Mouse (Mus musculus): Measurements from ENCODE around the gene Adat1.
"Not testable (repeated sequence)": the region's sequence is repeated elsewhere in the genome, so short reads cannot be mapped to it uniquely, and the experiment has no call there.

The Adat1 gene

DNA sequence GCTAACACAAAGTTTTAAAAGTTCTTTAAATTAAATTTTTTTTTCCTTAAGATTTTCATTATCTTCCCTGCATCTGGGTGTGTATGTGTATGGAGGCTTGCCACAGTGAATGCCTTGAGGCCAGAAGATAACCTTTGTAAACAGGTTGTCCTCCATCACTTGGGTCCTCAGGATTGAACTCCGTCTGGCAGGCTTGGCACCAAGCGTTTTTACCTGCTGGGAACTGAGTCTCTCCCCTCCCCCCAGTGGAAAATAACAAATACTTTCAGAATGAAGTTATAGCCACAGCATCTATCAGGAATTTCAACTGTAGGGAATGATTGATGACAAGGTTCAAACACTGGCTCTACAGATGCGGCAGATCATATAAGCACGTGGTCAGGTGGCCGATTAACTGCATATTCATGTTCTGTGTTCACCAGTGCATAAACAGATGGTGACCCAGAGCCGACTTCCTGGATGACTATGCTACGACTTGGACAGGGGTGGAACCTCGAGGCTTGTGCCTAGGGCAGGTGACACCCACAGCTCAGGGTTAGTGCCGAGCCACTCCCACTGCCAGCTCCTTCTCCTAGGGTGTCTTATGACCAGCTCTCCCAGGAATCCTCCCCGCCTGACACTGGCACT, 52.5 kb downstream of the Adat1 start:
- DNase-seq (ENCODE audit: low read depth, low spot score), result no peak

DNA sequence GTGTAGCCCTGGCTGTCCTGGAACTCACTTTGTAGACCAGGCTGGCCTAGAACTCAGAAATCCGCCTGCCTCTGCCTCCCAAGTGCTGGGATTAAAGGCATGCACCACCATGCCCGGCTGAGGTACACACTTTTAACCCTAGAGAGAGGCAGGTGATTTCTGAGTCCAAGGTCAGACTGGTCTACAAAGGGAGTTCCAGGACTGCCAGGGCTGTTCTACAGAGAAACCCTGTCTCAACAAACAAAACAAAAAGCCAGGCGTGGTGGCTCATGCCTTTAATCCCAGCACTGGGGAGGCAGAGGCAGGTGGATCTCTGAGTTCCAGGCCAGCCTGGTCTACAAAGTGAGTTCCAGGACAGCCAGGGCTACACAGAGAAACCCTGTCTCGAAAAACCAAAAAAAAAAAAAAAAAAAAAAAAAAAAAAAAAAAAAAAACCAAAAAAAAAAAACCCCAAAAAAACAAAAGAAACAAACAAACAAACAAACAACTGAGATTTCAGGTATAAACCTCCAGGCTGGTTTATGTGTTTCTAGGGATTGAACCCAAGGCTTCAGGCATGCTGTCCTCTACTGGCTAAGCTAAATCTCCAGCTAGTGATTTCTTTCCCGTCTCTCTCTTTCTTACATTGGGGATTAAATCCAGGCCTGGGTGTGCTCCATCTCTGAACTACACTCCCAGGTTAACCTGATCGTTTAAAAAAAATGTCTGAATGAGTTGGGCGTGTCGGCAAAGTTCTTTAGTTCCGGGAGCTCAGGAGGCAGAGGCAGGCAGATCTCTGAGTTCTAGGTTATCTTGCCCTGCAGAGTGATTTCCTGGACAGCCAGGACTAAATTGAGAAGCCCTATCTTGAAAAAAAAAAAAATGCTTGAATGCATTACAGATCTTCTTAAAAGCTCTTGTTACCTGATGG, 53.8 kb downstream of the Adat1 start:
- not testable (repeated sequence) for DNase-seq (ENCODE audit: low read depth, low spot score)

DNA sequence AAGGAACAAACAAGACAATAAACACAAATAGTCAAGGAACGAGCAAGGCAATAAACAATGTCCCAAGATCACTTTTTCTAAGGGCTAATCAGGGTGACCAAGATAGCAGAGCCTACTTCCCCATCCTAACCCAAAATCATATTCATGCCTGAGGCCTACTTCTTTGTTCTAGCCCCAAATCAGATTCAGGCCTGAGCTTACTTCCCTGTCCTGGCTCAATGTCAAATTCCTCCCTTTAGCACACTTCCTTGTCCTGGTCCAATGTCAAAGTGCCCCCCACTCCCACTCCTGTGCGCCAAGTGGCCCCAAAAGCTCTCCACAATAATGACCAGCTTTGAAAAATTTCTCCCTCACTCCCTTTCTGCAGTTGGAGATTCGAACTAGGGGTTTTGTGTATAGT, 54.9 kb downstream of the Adat1 start:
- no peak for DNase-seq (ENCODE audit: low read depth, low spot score)

GRCm38 (mm10) chr8:111934201-111934600, 57.9 kb downstream of the Adat1 start:
- no peak for DNase-seq (ENCODE audit: low read depth, low spot score)

- peak; percentile 90 for DNase-seq (ENCODE audit: low read depth, low spot score)
Observed at GRCm38 (mm10) chr8:111933348-111934076, 58.6 kb downstream of the Adat1 start, which contains the start of gene Tmem231. Gene Tmem231 (minus strand): TSS chr8:111933881.

GRCm38 (mm10) chr8:111932580-111933336, 59.3 kb downstream of the Adat1 start:
- DNase-seq (ENCODE audit: low read depth, low spot score), result no peak

GRCm38 (mm10) chr8:111931721-111932120, 60.4 kb downstream of the Adat1 start:
- DNase-seq (ENCODE audit: low read depth, low spot score), result no peak

DNA sequence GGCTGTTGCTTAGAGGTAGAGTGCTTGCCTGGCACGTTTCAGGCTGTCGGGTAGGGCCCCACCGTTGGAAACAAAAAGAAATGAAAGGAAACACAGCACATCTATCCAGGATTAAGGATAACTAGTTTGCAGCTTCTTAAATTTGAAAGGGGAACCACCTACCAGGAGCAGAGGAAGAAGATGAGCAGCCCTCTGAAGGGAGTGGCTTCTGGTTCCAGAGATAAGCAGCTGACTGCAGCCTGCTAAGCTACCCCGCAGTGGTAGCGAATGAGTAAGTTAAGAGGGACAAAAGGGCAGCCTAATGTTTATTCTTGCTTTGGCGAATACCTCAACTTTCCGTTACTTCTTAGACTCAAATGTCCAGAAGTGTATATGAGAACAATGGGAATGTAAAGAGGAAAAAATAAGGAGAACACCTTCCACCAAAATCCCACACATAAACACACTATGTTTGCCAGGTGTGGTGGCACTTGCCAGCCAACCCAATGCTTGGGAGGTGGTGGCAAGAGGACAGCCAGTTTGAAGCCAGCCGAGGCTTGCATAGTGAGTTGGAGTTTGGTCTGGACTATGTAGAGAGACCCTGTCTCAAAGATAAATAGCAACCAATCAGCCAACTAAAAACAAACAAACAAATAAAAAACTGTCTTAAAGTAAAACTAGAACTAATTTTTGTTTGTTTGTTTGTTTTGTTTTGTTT, 62.3 kb downstream of the Adat1 start:
- DNase-seq (ENCODE audit: low read depth, low spot score), result no peak

GRCm38 (mm10) chr8:111924976-111925375, 67.1 kb downstream of the Adat1 start:
- DNase-seq (ENCODE audit: low read depth, low spot score), result no peak

DNA sequence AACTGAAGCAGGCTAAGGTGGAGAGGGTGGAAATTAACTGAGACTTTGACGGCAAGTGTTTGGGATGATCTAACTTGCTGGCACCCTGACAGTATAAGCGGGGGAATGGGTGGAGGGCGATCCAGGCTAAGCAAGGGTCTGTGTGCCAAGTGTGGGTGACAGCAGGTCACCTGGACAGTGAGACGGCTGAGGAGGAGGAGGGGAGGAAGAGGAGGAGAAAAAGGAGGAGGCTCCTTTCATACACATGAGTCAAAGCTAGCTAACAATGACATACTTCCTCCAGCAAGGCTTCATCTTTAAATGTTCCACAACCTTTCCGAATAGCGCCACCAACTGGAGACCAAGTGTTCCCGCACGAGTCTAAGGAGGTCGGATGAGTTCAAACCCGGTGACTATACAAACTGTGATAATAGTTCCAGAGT, 68.7 kb downstream of the Adat1 start:
- DNase-seq (ENCODE audit: low read depth, low spot score), result no peak

DNA sequence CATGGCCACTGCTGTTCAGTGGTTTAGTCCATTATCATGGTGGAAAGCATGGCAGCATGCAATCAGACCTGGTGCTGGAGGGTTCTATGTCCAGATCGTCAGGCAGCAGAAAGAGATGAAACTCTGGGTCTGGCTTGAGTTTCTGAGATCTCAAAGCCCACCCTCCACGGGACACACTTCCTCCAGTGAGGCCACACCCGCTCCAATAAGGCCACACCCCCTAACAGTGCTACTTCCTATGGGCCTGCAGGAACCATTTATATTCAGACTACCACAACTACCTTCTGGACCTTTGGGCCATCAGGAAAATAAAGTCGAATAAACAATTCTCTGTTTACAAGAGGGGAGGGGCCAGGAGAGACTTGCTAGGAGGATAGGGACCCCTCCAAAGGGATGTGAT, 71.1 kb downstream of the Adat1 start:
- no peak for DNase-seq (ENCODE audit: low read depth, low spot score)

DNA sequence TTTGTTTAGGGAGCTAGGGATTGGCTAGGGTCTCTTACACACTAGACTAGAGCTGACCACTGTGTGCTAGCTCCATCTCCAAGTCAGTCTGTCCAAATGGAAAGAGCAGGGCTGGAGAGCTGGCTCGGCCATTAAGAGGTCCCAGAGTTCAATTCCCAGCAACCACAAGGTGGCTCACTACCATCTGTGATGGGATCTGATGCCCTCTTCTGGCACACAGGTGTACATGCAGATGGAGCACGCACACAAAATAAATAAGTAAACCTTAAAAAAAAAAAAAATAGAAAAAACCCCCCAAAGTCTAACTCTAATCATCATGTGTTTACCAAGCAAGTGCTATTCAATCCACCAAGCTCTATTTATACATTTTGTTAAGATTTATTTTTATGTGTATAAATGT, 72.4 kb downstream of the Adat1 start:
- no peak for DNase-seq (ENCODE audit: low read depth, low spot score)
